Mouse (Mus musculus) thymus, adult 2 months (tissue): ENCODE results near the gene Pip4k2a.

Experiments used
- CTCF ChIP-seq: fragments of 200-500 bp; IDR thresholded peaks from 2 replicates; pipeline ENCODE4 v1.5.1; 2012; ENCODE audit warnings: mild to moderate bottlenecking, control low read depth, low read length, moderate library complexity, borderline replicate concordance; ENCODE audit not compliant: control insufficient read depth, poor library complexity, insufficient read depth; ENCODE audit errors: extremely low read depth
- POLR2A ChIP-seq: fragments of 200-500 bp; IDR thresholded peaks from 2 replicates; pipeline ENCODE4 v1.6.1; 2012; ENCODE audit warnings: mild to moderate bottlenecking, low read length, control low read depth, moderate library complexity; ENCODE audit not compliant: control insufficient read depth, poor library complexity, insufficient read depth; ENCODE audit errors: extremely low read depth

DNA sequence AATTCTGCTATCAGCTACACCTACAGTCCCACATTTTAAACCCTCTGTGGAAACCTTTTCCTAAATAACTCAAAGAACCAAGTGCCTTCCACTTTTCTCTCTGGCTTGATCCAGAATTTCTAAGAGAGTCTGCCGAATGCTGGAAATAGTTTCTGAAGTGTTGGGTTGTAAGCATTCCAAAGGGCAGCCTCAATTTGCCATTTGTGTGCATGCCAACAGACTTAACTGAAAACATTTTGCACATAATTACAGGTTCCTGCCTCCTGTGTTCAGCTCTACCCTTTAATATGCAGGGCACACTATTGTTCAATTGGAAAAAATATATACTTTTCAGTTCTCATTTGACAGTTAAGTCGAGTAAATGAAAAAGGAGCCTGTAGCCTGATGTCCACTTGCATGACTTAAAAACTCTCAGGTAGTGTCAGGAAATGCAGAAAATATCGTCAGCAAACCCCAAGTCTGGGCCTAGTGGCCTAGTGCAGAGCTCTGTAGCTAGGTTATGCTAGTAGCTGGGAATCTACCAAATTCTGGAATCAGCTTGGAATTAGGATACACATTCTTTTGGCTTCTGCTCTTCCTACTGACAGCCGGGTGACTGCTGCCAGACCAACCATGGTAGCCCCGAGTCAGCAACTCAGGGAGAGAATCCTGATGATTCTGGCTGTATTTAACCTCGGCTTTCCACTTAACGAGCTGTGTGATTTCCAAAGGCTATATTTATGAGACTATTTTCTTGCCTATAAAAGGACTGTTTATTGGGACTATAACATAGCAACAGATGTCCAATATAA is 50.1 kb downstream of the Pip4k2a start:
- TF ChIP-seq CTCF (no peak), POLR2A (no peak)
